Mouse (Mus musculus) limb, embryonic 15.5 days (tissue): ENCODE measurements at regions not wholly inside any gene's neighbourhood (a gene's known extent, or its start where the extent isn't known, plus 50 kb on each side); places are given as distances from the start of the nearest gene placed in this dataset.

Experiments used
- ATAC-seq: fragments of 200-750 bp; cut with Nextera tagmentation; 2 replicates; pipeline ENCODE4 v1.8.0; 2017; ENCODE audit warnings: low read depth, moderate TSS enrichment; ENCODE audit not compliant: insufficient number of reproducible peaks, low FRiP score, low TSS enrichment
- H3K27ac ChIP-seq: fragments of 300-500 bp; sonication (generic); 2 replicates; pipeline ENCODE4 v1.5.1; 2015; ENCODE audit warnings: moderate library complexity, mild to moderate bottlenecking, inconsistent platforms
- H3K27me3 ChIP-seq: fragments of 300-500 bp; sonication (generic); 2 replicates; pipeline ENCODE4 v1.6.1; 2015; ENCODE audit warnings: inconsistent platforms
- H3K36me3 ChIP-seq: fragments of 300-500 bp; sonication (generic); 2 replicates; pipeline ENCODE4 v1.6.1; 2015; ENCODE audit warnings: inconsistent platforms
- H3K4me1 ChIP-seq: fragments of 300-500 bp; sonication (generic); 2 replicates; pipeline ENCODE4 v1.6.1; 2015; ENCODE audit warnings: inconsistent platforms
- H3K4me2 ChIP-seq: fragments of 300-500 bp; sonication (generic); 2 replicates; pipeline ENCODE4 v1.6.1; 2015; ENCODE audit warnings: mild to moderate bottlenecking, inconsistent platforms
- H3K4me3 ChIP-seq: fragments of 300-500 bp; sonication (generic); 2 replicates; pipeline ENCODE4 v1.5.1; 2015; ENCODE audit warnings: mild to moderate bottlenecking, inconsistent platforms
- H3K9ac ChIP-seq: fragments of 300-500 bp; sonication (generic); 2 replicates; pipeline ENCODE4 v1.6.1; 2015; ENCODE audit warnings: inconsistent platforms
- H3K9me3 ChIP-seq: fragments of 300-500 bp; sonication (generic); 2 replicates; pipeline ENCODE4 v1.6.1; 2016; ENCODE audit warnings: inconsistent platforms
- WGBS: fragments of 180-500 bp; shearing (Covaris S2); methylation state at CpG from one replicate; pipeline ENCODE4 v1.1.7; 2015; 5-methylcytosine and 5-hydroxymethylcytosine counted together

GRCm38 (mm10) chr2:170255997-170256396 is 108.1 kb upstream of the Zfp217 start:
- H3K36me3 ChIP-seq = no peaks in the 10 kb centered on the region
- no peak overlapping the region for H3K4me3 ChIP-seq
- no peak overlapping the region for H3K9ac ChIP-seq
- 93% methylated on average over 5 of the region's 5 CpGs for WGBS
- H3K4me2 ChIP-seq = no peak overlapping the region
- H3K4me1 ChIP-seq = no peaks in the 10 kb centered on the region
- no peaks in the 10 kb centered on the region for H3K9me3 ChIP-seq
- no peak overlapping the region for H3K27ac ChIP-seq
- ATAC-seq = no peak
- H3K27me3 ChIP-seq = no peaks in the 10 kb centered on the region

GRCm38 (mm10) chr2:170255533-170255932 is 107.6 kb upstream of the Zfp217 start:
- Histone ChIP-seq H3K4me2 (no peak overlapping the region), H3K36me3 (no peaks in the 10 kb centered on the region), H3K9ac (no peak overlapping the region), H3K4me1 (no peaks in the 10 kb centered on the region), H3K4me3 (no peak overlapping the region), H3K27ac (no peak overlapping the region), H3K9me3 (no peaks in the 10 kb centered on the region), H3K27me3 (no peaks in the 10 kb centered on the region)
- WGBS = 95% methylated on average over 2 of the region's 2 CpGs
- ATAC-seq = no peak

- Histone ChIP-seq H3K9me3 (no peaks in the 10 kb centered on the region), H3K27ac (no peak overlapping the region), H3K4me1 (no peaks in the 10 kb centered on the region), H3K27me3 (no peaks in the 10 kb centered on the region), H3K4me3 (no peak overlapping the region), H3K36me3 (no peaks in the 10 kb centered on the region), H3K4me2 (no peak overlapping the region), H3K9ac (no peak overlapping the region)
- ATAC-seq = no peak
- WGBS = 62% methylated on average over 9 of the region's 9 CpGs
Observed at GRCm38 (mm10) chr2:170253681-170254440, 106.0 kb upstream of the Zfp217 start.

GRCm38 (mm10) chr2:170252255-170253034 is 104.5 kb upstream of the Zfp217 start:
- Histone ChIP-seq H3K4me1 (no peaks in the 10 kb centered on the region), H3K36me3 (no peaks in the 10 kb centered on the region), H3K4me3 (no peak overlapping the region), H3K4me2 (no peak overlapping the region), H3K27ac (no peak overlapping the region), H3K9me3 (no peaks in the 10 kb centered on the region), H3K9ac (no peak overlapping the region), H3K27me3 (no peaks in the 10 kb centered on the region)
- WGBS = 71% methylated on average over 14 of the region's 14 CpGs
- no peak for ATAC-seq

DNA sequence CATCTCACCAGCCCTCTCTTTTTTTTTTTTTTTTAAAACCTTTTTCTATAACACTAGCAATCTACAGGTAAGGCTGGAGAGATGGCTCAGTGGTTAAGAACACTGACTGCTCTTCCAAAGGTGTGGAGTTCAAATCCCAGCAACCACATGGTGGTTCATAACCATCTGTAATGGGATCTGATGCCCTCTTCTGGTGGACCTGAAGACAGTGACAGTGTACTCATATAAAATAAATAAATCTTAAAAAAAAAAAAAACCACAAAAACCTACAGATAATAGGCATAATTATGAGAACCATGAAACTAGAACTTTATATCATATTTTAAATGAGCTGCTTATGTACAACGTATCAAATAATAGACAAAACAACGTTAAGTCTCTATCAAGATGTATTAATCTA is 102.8 kb upstream of the Zfp217 start:
- no peaks in the 10 kb centered on the region for H3K4me1 ChIP-seq
- H3K4me2 ChIP-seq = no peak overlapping the region
- H3K27me3 ChIP-seq = no peaks in the 10 kb centered on the region
- no peak for ATAC-seq
- H3K4me3 ChIP-seq = no peak overlapping the region
- H3K9ac ChIP-seq = no peak overlapping the region
- H3K27ac ChIP-seq = no peak overlapping the region
- 94% methylated on average over 2 of the region's 2 CpGs for WGBS
- no peaks in the 10 kb centered on the region for H3K9me3 ChIP-seq
- no peaks in the 10 kb centered on the region for H3K36me3 ChIP-seq

- Histone ChIP-seq H3K27ac (no peak overlapping the region), H3K27me3 (no peaks in the 10 kb centered on the region), H3K9me3 (no peaks in the 10 kb centered on the region), H3K9ac (no peak overlapping the region), H3K36me3 (no peaks in the 10 kb centered on the region), H3K4me3 (no peak overlapping the region), H3K4me2 (no peak overlapping the region), H3K4me1 (no peaks in the 10 kb centered on the region)
- no peak for ATAC-seq
- 46% methylated on average over 11 of the region's 11 CpGs for WGBS
Observed at GRCm38 (mm10) chr2:170247702-170248445, 100.0 kb upstream of the Zfp217 start.

DNA sequence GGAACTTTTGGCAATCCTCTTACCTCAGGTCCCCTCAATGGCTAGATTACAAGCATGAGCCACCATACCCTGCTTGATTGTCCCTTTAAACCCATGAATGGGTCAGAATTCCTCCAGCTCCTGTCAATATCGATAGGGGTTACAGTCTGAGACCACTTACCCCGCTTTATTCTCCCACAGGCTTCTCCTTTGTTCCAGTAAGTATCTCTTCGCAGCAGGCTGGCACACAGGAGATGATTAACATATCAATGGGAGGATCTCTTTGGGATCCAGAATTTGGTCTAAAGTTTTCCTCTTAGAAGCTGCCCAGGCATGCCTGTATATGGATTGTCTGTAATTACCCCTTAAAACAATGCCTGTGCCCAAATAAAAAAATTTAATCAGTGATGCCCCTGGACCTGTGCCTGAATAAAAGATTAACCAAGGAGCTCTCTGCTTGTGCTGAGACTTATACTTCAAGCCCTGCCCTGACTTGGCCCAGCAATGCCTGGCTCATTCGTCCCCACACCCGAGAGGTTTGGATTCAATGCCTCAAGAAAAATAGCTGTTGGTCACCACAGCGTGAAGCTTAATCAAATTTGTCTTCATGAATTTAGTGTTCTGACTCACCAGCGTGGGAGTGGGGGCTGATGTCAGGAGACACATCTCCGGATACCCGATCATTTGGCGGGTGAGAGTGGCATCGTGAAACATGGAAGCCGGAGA is 97.9 kb upstream of the Zfp217 start:
- Histone ChIP-seq H3K36me3 (no peaks in the 10 kb centered on the region), H3K4me3 (no peak overlapping the region), H3K27ac (no peak overlapping the region), H3K9ac (no peak overlapping the region), H3K4me1 (no peaks in the 10 kb centered on the region), H3K27me3 (no peaks in the 10 kb centered on the region), H3K4me2 (no peak overlapping the region), H3K9me3 (no peaks in the 10 kb centered on the region)
- no peak for ATAC-seq
- 54% methylated on average over 12 of the region's 12 CpGs for WGBS

GRCm38 (mm10) chr2:170244108-170244507 is 96.2 kb upstream of the Zfp217 start:
- no peak overlapping the region for H3K27ac ChIP-seq
- no peaks in the 10 kb centered on the region for H3K9me3 ChIP-seq
- H3K4me2 ChIP-seq = no peak overlapping the region
- H3K36me3 ChIP-seq = no peaks in the 10 kb centered on the region
- WGBS = 65% methylated on average over 4 of the region's 4 CpGs
- no peak for ATAC-seq
- no peaks in the 10 kb centered on the region for H3K27me3 ChIP-seq
- H3K4me1 ChIP-seq = no peaks in the 10 kb centered on the region
- no peak overlapping the region for H3K4me3 ChIP-seq
- H3K9ac ChIP-seq = no peak overlapping the region

- H3K36me3 ChIP-seq = no peaks in the 10 kb centered on the region
- no peak overlapping the region for H3K4me2 ChIP-seq
- 87% methylated on average over 1 of the region's 1 CpGs for WGBS
- no peak overlapping the region for H3K4me3 ChIP-seq
- no peaks in the 10 kb centered on the region for H3K27me3 ChIP-seq
- no peak for ATAC-seq
- H3K9ac ChIP-seq = no peak overlapping the region
- no peak overlapping the region for H3K27ac ChIP-seq
- peaks cover 6% of the 10 kb centered on the region; the same call in 1 of the 2 replicates for H3K4me1 ChIP-seq
- no peaks in the 10 kb centered on the region for H3K9me3 ChIP-seq
Observed at GRCm38 (mm10) chr2:170237959-170238358, 90.1 kb upstream of the Zfp217 start.

DNA sequence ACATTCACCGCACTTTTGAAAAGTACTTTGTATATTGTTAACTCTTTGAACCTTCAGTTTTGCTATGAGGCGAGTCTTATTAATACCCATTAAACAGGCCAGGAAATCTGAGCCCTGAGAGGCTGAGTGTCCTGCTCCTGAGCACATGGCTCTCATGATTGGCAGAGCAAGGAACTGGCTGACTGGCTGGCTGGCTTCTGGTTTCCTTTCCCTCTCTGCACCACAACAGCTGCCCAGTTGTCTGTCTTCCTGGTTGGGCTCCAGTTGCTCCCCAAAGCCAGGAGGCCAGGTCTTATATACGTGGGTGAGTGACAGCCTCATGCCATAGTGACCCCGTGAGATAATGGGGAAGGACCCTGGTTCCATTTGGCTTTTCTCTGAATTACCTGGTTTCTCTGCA is 85.5 kb upstream of the Zfp217 start:
- no peak for ATAC-seq
- Histone ChIP-seq H3K4me1 (peaks cover 13% of the 10 kb centered on the region; the same call in 1 of the 2 replicates), H3K4me2 (no peak overlapping the region), H3K4me3 (no peak overlapping the region), H3K9ac (no peak overlapping the region), H3K9me3 (no peaks in the 10 kb centered on the region), H3K36me3 (no peaks in the 10 kb centered on the region), H3K27me3 (no peaks in the 10 kb centered on the region), H3K27ac (no peak overlapping the region)
- 47% methylated on average over 4 of the region's 4 CpGs for WGBS

GRCm38 (mm10) chr2:170229461-170230080 is 81.7 kb upstream of the Zfp217 start:
- Histone ChIP-seq H3K4me1 (0 out of 2 replicates have a peak, but pooled peaks cover 8% of the 10 kb centered on the region), H3K9ac (no peak overlapping the region), H3K9me3 (no peaks in the 10 kb centered on the region), H3K27me3 (no peaks in the 10 kb centered on the region), H3K27ac (no peak overlapping the region), H3K4me2 (no peak overlapping the region), H3K4me3 (no peak overlapping the region), H3K36me3 (no peaks in the 10 kb centered on the region)
- WGBS = 75% methylated on average over 8 of the region's 8 CpGs
- ATAC-seq = no peak
